Mouse (Mus musculus) neutrophil, adult 83 days (primary cell): Measurements from ENCODE around the gene Tmem120a. TPM values are rescaled to one million over a fixed set of nuclear protein-coding genes. Genes with fewer than 3 reads are reported as not detected.

Experiments
- total RNA-seq, 2 experiments: library from RNA; stranded (reverse); gene quantifications; one replicate each; pipeline ENCODE4 v1.2.4; 2023

Tmem120a gene
- total RNA-seq: 10 to 100 TPM; 22.4 to 27.5 TPM

DNA sequence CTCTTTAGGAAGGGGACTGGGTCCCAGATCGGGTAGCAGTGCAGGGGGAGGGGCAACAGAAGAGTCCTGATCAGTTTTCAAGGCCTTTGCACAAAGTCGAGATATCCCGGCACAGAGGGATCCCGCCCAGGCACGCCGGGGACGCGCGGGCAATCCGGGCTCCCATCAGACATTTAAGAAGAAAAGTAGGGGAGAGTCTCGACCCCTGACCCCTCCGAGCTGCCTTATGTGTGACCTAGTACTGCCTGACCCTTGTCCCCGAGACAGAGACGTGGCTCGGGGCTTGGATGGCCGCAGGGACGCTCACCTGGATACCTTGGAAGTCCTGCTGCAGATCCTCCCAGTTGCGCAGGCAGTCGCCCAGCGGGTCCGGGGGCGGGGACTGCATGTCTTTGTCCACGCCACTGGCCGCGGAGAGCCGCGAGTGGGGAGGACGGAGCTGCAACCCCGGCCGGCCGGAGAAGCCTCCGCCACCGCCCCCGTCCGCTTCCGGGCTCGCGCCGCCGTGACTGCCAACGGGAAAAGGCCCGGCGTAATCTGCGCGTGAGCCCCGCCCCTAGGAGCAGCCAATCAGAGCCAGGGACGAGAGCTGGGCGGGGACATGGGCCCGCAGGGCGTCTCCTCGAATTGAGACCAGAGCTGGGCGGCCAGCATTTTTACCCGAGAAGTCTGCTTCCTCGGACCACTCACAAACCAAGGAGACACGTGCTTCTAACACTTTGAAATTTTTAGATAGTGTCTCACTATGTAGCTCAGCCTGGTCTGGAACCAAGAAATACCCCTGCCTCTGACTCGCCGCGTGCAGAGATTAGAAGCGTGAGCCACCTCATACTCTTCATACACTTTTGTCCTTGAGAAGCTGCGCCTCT, at the start of gene Tmem120a:
TSS of gene Tmem120a (minus strand) at position 708 of the 869 bp plus-strand sequence.

DNA sequence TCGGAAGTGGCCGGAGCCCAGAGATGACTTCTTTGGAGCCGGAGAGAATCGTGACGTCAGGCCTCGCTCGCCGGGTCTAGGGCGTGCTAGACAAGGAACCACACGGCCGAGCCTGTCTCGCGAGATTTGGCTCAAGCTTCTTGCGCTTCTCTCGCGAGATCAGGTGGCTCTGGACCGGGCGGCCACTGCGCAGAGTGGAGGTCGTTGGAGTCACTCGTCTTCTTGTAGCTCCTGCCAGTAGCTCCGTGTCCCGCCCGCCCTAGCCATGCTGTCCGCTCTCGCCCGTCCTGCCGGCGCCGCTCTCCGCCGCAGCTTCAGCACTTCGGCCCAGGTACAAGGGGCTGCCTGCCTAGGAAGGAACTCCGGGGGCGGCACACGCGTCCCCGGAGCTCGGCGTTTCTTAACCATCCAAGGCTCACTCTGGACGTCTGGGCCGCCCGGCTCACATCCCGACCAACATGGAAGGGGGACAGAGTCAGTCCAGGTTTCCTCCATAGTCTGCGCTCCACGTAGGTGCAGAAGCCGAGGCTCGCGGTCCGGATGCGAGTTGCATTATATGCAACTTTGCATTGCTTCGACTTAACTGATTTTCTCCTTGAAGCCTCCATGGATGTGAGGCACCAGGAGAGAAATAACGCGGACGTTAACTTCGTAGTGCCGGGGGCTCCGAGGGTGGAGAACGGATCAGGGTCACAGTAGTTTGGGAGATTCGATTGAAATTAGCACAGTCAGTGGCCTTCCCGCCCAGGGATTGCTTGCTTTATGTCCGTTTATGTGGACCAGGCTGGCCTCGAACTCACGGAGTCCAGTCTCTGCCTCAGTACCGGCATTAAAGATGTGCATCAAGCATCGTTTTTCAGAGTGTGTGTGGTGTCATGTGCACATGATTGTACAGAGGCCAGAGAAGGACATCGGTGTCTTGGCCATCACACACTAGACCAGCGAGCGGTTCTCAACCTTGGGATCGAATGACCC, 34.5 kb upstream of the Tmem120a start, which contains the start of gene Mdh2:
TSS of gene Mdh2 (plus strand) at position 10 of the 975 bp plus-strand sequence.

DNA sequence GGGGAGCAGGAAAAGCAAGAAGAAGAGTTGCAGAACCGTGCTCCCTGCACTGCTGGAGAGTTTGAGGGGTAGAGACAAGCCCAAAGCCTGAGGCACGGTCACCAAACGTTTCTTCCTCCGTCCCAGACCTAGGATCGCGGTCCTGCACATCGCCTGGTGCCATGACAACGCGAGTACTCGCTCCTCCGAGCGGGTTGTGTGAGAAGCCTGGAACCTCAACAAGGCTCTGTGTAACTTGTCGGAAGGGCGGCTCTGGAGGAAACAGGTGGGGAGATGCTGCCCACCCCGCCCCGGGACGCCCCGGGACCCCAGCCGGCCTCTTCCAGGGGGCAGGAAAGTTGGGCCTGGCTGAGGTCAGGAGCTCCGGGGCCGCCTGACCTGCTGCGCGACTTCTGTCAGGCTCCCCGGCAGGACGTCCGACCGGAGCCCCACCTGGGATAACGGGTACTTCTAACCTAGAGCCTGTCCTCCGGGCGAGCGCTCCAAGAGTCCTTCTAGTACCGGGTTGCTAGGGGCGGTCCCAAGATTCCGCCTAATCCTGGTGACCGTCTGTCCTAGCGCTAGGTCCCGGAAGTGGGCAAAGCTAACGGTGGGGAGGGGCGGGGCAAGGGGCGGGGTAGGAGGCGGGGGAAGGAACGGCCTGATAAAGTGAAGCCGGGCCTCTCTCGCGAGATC, 33.7 kb upstream of the Tmem120a start, which contains the start of gene Styxl1:
TSS of gene Styxl1 (minus strand) at position 590 of the 675 bp plus-strand sequence.

Other genes with a start within 250 kb of the Tmem120a start
- 10 to 100 TPM; 36.7 to 41.4 TPM for gene Hip1, start 199.3 kb downstream of the Tmem120a start, total RNA-seq
- gene Ccl26, start 180.9 kb downstream of the Tmem120a start, total RNA-seq: not detected
- gene Ccl24, start 171.4 kb downstream of the Tmem120a start, total RNA-seq: under 1 TPM; 0.57 to 0.82 TPM
- 1 to 10 TPM; 6.9 to 7.8 TPM for gene Rhbdd2, start 111.8 kb downstream of the Tmem120a start, total RNA-seq
- gene Por, start 74.4 kb downstream of the Tmem120a start, total RNA-seq: 100 to 1,000 TPM; 106 to 109 TPM
- under 1 TPM; 0.33 to 0.72 TPM for gene Styxl1, start 33.9 kb upstream of the Tmem120a start, total RNA-seq
- 100 to 1,000 TPM; 231 to 250 TPM for gene Mdh2, start 34.0 kb upstream of the Tmem120a start, total RNA-seq
- not detected for gene Srrm3, start 62.4 kb upstream of the Tmem120a start, total RNA-seq
- gene Hspb1, start 143.5 kb upstream of the Tmem120a start, total RNA-seq: not detected
- gene Ywhag, start 190.2 kb upstream of the Tmem120a start, total RNA-seq: 100 to 1,000 TPM; 108 to 112 TPM
- 1 to 10 TPM; 5.8 to 7.8 TPM for gene Ssc4d, start 230.1 kb upstream of the Tmem120a start, total RNA-seq
- not detected for gene Zp3, start 235.7 kb upstream of the Tmem120a start, total RNA-seq